Mouse (Mus musculus): ENCODE data around the gene Agrp. TPM values are rescaled to one million over a fixed set of nuclear protein-coding genes. Genes with fewer than 3 reads are reported as not detected.
"Not testable (repeated sequence)": the region's sequence is repeated elsewhere in the genome, so short reads cannot be mapped to it uniquely, and the experiment has no call there.

Gene Agrp
- total RNA-seq, 2 experiments from 2014 or later, result not detected

- intact Hi-C loops (cut with DNase I), result loop anchor here (5.0 kb wide), 1 partner anchor 39 kb away; the partner anchor contains the start of gene Atp6v0d1
- peak; percentile 91 to 94 for DNase-seq (ENCODE audit: extremely low spot score in 1 of 2, low spot score in 2 of 2)
These were observed 30.8 kb downstream of the Agrp start for GRCm38 (mm10) chr8:105606189-105607023.

GRCm38 (mm10) chr8:105605491-105606188 lies 31.6 kb downstream of the Agrp start:
- intact Hi-C loops (cut with DNase I), result loop anchor here (5.0 kb wide), 1 partner anchor 38 kb away; the partner anchor contains the start of gene Atp6v0d1
- peak in 1 of 2 experiments; percentile 74 for DNase-seq (ENCODE audit: extremely low spot score in 1 of 2, low spot score in 2 of 2)

GRCm38 (mm10) chr8:105604804-105605381 lies 32.3 kb downstream of the Agrp start, which contains the start of gene Ripor1:
Gene Ripor1, plus strand, starts transcription at chr8:105605255.
- peak; percentile 61 to 89 for DNase-seq (ENCODE audit: extremely low spot score in 1 of 2, low spot score in 2 of 2)
- intact Hi-C loops (cut with DNase I), result loop anchor here (5.0 kb wide), 1 partner anchor 38 kb away; the partner anchor contains the start of gene Atp6v0d1

GRCm38 (mm10) chr8:105602540-105602939 lies 34.7 kb downstream of the Agrp start:
- intact Hi-C loops (cut with DNase I), result not testable (repeated sequence)

GRCm38 (mm10) chr8:105601301-105601700 lies 35.9 kb downstream of the Agrp start:
- intact Hi-C loops (cut with DNase I), result no loop called here

More at GRCm38 (mm10) chr8:105602540-105602939, 34.7 kb downstream of the Agrp start:
- DNase-seq (ENCODE audit: extremely low spot score in 1 of 2, low spot score in 2 of 2), result not testable (repeated sequence)

GRCm38 (mm10) chr8:105598777-105599176 lies 38.4 kb downstream of the Agrp start:
- intact Hi-C loops (cut with DNase I), result no loop called here
- no peak for DNase-seq (ENCODE audit: extremely low spot score in 1 of 2, low spot score in 2 of 2)

More at GRCm38 (mm10) chr8:105601301-105601700, 35.9 kb downstream of the Agrp start:
- DNase-seq (ENCODE audit: extremely low spot score in 1 of 2, low spot score in 2 of 2), result no peak

- intact Hi-C loops (cut with DNase I), result no loop called here
- peak in 1 of 2 experiments; percentile 73 for DNase-seq (ENCODE audit: extremely low spot score in 1 of 2, low spot score in 2 of 2)
These were observed 40.7 kb downstream of the Agrp start for GRCm38 (mm10) chr8:105596362-105597034.

GRCm38 (mm10) chr8:105594451-105595242 lies 42.5 kb downstream of the Agrp start:
- DNase-seq (ENCODE audit: extremely low spot score in 1 of 2, low spot score in 2 of 2), result no peak
- intact Hi-C loops (cut with DNase I), result no loop called here

- DNase-seq (ENCODE audit: extremely low spot score in 1 of 2, low spot score in 2 of 2), result peak; percentile 29 to 35
- intact Hi-C loops (cut with DNase I), result no loop called here
These were observed 43.3 kb downstream of the Agrp start for GRCm38 (mm10) chr8:105593859-105594258.

- DNase-seq (ENCODE audit: extremely low spot score in 1 of 2, low spot score in 2 of 2), result no peak
- intact Hi-C loops (cut with DNase I), result no loop called here
These were observed 44.8 kb downstream of the Agrp start for GRCm38 (mm10) chr8:105592431-105592830.

GRCm38 (mm10) chr8:105579719-105580118 lies 57.5 kb downstream of the Agrp start:
- intact Hi-C loops (cut with DNase I), result no loop called here
- DNase-seq (ENCODE audit: extremely low spot score in 1 of 2, low spot score in 2 of 2), result no peak

GRCm38 (mm10) chr8:105575538-105575937 lies 61.7 kb downstream of the Agrp start:
- no peak for DNase-seq (ENCODE audit: extremely low spot score in 1 of 2, low spot score in 2 of 2)
- intact Hi-C loops (cut with DNase I), result no loop called here

GRCm38 (mm10) chr8:105574741-105575140 lies 62.5 kb downstream of the Agrp start:
- intact Hi-C loops (cut with DNase I), result no loop called here
- no peak for DNase-seq (ENCODE audit: extremely low spot score in 1 of 2, low spot score in 2 of 2)

GRCm38 (mm10) chr8:105573427-105573826 lies 63.8 kb downstream of the Agrp start:
- DNase-seq (ENCODE audit: extremely low spot score in 1 of 2, low spot score in 2 of 2), result peak in 1 of 2 experiments; percentile 65

GRCm38 (mm10) chr8:105571810-105572209 lies 65.4 kb downstream of the Agrp start:
- intact Hi-C loops (cut with DNase I), result no loop called here
- no peak for DNase-seq (ENCODE audit: extremely low spot score in 1 of 2, low spot score in 2 of 2)

More at GRCm38 (mm10) chr8:105573427-105573826, 63.8 kb downstream of the Agrp start:
- intact Hi-C loops (cut with DNase I), result no loop called here

- intact Hi-C loops (cut with DNase I), result loop anchor here (5.0 kb wide), 1 partner anchor 40 kb away; the partner anchor contains the start of gene Ripor1
- peak; percentile 9 to 48 for DNase-seq (ENCODE audit: extremely low spot score in 1 of 2, low spot score in 2 of 2)
These were observed 70.2 kb downstream of the Agrp start for GRCm38 (mm10) chr8:105566703-105567595.

All from left cerebral cortex, postnatal 10 days (tissue).